8 mouse cellular contexts compared by ENCODE assay signal in the genomic region with DNA sequence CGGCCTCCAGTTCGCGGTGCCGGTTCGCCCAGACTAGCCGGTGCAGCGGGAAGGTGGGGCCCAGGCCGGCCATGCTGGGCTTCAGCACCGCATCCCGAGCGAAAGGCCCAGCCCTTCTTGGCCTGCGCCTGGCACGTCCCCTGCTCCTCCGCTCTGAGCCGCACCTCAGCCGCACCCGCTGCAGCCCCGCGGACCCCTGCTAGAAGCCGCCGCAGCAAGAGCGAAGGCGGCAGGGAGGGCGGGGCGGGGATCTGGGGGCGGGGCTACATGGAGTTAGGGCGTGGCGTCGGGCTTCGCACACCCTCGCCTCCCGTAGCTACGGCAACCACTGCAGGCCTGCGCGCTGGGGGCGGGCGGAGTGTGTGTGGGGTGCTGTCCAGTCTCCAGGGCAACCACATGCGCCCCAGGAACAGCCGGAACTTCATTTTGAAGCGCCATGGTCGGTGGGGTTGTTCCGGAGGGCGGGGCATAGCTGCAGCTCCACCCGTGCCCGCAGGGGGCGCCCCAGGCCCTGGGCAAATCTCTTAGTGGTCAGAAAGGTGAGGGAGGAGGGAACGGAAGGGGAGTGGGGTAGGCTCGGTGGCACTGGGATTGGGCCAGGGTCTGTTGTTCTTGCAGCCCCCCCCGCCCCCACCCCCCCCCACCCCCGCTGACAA. TPM values are rescaled to one million over a fixed set of nuclear protein-coding genes. Genes with fewer than 3 reads are reported as not detected.
DNase-seq lines count a peak whose midpoint lies in the region; ATAC-seq and TF ChIP-seq lines count a peak whose summit lies in the region.

TSS of gene Ankrd13d (minus strand) at position 240 of the 656 bp plus-strand sequence.

- ATAC-seq in embryonic facial prominence, embryonic 14.5 days (ENCODE audit: low read depth), result peak; percentile 94
- ATAC-seq in limb, embryonic 12.5 days (ENCODE audit: insufficient number of reproducible peaks, insufficient read depth, low FRiP score, low TSS enrichment, low read depth), result peak; percentile 91
- peak; percentile 93 for ATAC-seq in midbrain, embryonic 14.5 days (ENCODE audit: low FRiP score, low TSS enrichment)

- no peaks in the 10 kb centered on the region for H3K79me2 ChIP-seq in heart, adult 2 months (replicated peaks; ENCODE audit: control insufficient read depth, insufficient read depth, low read length)

- intact Hi-C loops in heart, adult 2 months (cut with DNase I), result loop anchor here (1.0 to 2.0 kb wide), 2 partner anchors 23 to 26 kb away; partner anchors contain the start of gene Grk2

- H3K27ac ChIP-seq in bone marrow, adult 2 months (ENCODE audit: control insufficient read depth, insufficient read depth, low read depth, low read length, poor library complexity), result peak within 1 kb of the TSS; percentile 82
- peak within 1 kb of the TSS; percentile 58 for H3K27ac ChIP-seq in embryonic facial prominence, embryonic 14.5 days (replicated peaks; ENCODE audit: low read depth, low read length)
- peak within 1 kb of the TSS; percentile 45 for H3K27ac ChIP-seq in heart, adult 2 months
- H3K27ac ChIP-seq in limb, embryonic 12.5 days, result peak within 1 kb of the TSS; percentile 8; the same call in 1 of the 2 replicates
- H3K27ac ChIP-seq in midbrain, embryonic 14.5 days (replicated peaks; ENCODE audit: low read depth, low read length), result peak within 1 kb of the TSS; percentile 68

- no peaks in the 10 kb centered on the region for H3K27me3 ChIP-seq in embryonic facial prominence, embryonic 14.5 days (replicated peaks; ENCODE audit: control insufficient read depth, insufficient read depth, low read length)
- no peaks in the 10 kb centered on the region for H3K27me3 ChIP-seq in heart, adult 2 months (ENCODE audit: control insufficient read depth, insufficient read depth, low read length)
- H3K27me3 ChIP-seq in limb, embryonic 12.5 days, result peaks cover 6% of the 10 kb centered on the region; the same call in 1 of the 2 replicates
- H3K27me3 ChIP-seq in midbrain, embryonic 14.5 days (ENCODE audit: control insufficient read depth, insufficient read depth, low read length), result no peaks in the 10 kb centered on the region

- H3K4me1 ChIP-seq in bone marrow, adult 2 months (ENCODE audit: control insufficient read depth, insufficient read depth, low read length), result peaks cover 11% of the 10 kb centered on the region
- peaks cover 10% of the 10 kb centered on the region; the same call in 1 of the 2 replicates for H3K4me1 ChIP-seq in embryonic facial prominence, embryonic 14.5 days (ENCODE audit: control insufficient read depth, insufficient read depth, low read length)
- peaks cover 2% of the 10 kb centered on the region; the same call in 1 of the 2 replicates for H3K4me1 ChIP-seq in heart, adult 2 months (ENCODE audit: control insufficient read depth, insufficient read depth, low read length)
- peaks cover 13% of the 10 kb centered on the region for H3K4me1 ChIP-seq in limb, embryonic 12.5 days (replicated peaks)
- peaks cover 8% of the 10 kb centered on the region for H3K4me1 ChIP-seq in midbrain, embryonic 14.5 days (ENCODE audit: control insufficient read depth, insufficient read depth, low read length)

- TF ChIP-seq CTCF in bone marrow, adult 2 months (IDR thresholded peaks at IDR 0.05; ENCODE audit: control insufficient read depth, insufficient read depth, low read length), result peak; percentile 80
- peak; percentile 88 for TF ChIP-seq CTCF in heart, adult 2 months (IDR thresholded peaks at IDR 0.05)

- TF ChIP-seq EP300 in heart, adult 2 months (IDR thresholded peaks at IDR 0.05; ENCODE audit: insufficient read depth, low read depth, low read length), result no peak

- peak within 1 kb of the TSS; percentile 80 for H3K4me3 ChIP-seq in bone marrow, adult 2 months (replicated peaks; ENCODE audit: control insufficient read depth, low read depth, low read length)
- H3K4me3 ChIP-seq in embryonic facial prominence, embryonic 14.5 days (ENCODE audit: low read depth, low read length), result peak within 1 kb of the TSS; percentile 63
- H3K4me3 ChIP-seq in heart, adult 2 months, result peak within 1 kb of the TSS; percentile 58
- peak within 1 kb of the TSS; percentile 60 for H3K4me3 ChIP-seq in limb, embryonic 12.5 days (replicated peaks)
- H3K4me3 ChIP-seq in midbrain, embryonic 14.5 days (replicated peaks; ENCODE audit: low read depth, low read length), result peak within 1 kb of the TSS; percentile 56

- H3K9me3 ChIP-seq in embryonic facial prominence, embryonic 14.5 days (ENCODE audit: control insufficient read depth, low read length), result 0 out of 2 replicates have a peak, but pooled peaks cover 5% of the 10 kb centered on the region
- peaks cover 8% of the 10 kb centered on the region; the same call in 1 of the 2 replicates for H3K9me3 ChIP-seq in limb, embryonic 12.5 days
- H3K9me3 ChIP-seq in midbrain, embryonic 14.5 days (ENCODE audit: control insufficient read depth, low read length), result no peaks in the 10 kb centered on the region

- DNase-seq in A20 (ENCODE audit: low read depth, low spot score), result peak; percentile 96
- DNase-seq in embryonic facial prominence, embryonic 14.5 days (ENCODE audit: low spot score), result peak; percentile 94
- DNase-seq in heart, adult 2 months, result peak; percentile 89
- DNase-seq in kidney, adult 8-10 months, result peak; percentile 81 to 85
- DNase-seq in midbrain, embryonic 14.5 days, result peak; percentile 91
- peak; percentile 90 to 94 for DNase-seq in spleen, adult 18-20 months

- peak within 1 kb of the TSS; percentile 74 for H3K9ac ChIP-seq in embryonic facial prominence, embryonic 14.5 days (ENCODE audit: low read depth, low read length)
- H3K9ac ChIP-seq in heart, adult 2 months (ENCODE audit: low read depth, low read length), result peak within 1 kb of the TSS; percentile 62
- H3K9ac ChIP-seq in limb, embryonic 12.5 days (replicated peaks), result peak within 1 kb of the TSS; percentile 71
- peak within 1 kb of the TSS; percentile 79 for H3K9ac ChIP-seq in midbrain, embryonic 14.5 days (replicated peaks; ENCODE audit: low read length)

- peak within 1 kb of the TSS; percentile 84 for H3K4me2 ChIP-seq in embryonic facial prominence, embryonic 14.5 days (ENCODE audit: low read depth, low read length)
- peak within 1 kb of the TSS; percentile 75 for H3K4me2 ChIP-seq in limb, embryonic 12.5 days
- peak within 1 kb of the TSS; percentile 70 for H3K4me2 ChIP-seq in midbrain, embryonic 14.5 days (ENCODE audit: low read length)

- TF ChIP-seq POLR2A in bone marrow, adult 2 months (IDR thresholded peaks at IDR 0.05; ENCODE audit: borderline replicate concordance, control insufficient read depth, low read depth, low read length), result peak; percentile 4; the same call in 1 of the 2 replicates
- TF ChIP-seq POLR2A in heart, adult 2 months (IDR thresholded peaks at IDR 0.05; ENCODE audit: insufficient read depth, low read depth, low read length), result no peak

- WGBS in bone marrow, adult 2 months, result under 1% methylated on average over 50 of the region's 50 CpGs
- 0% methylated on average over 19 of the region's 50 CpGs for WGBS in embryonic facial prominence, embryonic 14.5 days
- under 1% methylated on average over 48 of the region's 50 CpGs for WGBS in heart, adult 2 months
- under 1% methylated on average over 50 of the region's 50 CpGs for WGBS in limb, embryonic 12.5 days
- WGBS in midbrain, embryonic 14.5 days, result under 1% methylated on average over 49 of the region's 50 CpGs

- peaks cover 46% of the 10 kb centered on the region for H3K36me3 ChIP-seq in embryonic facial prominence, embryonic 14.5 days (ENCODE audit: control insufficient read depth, insufficient read depth, low read length)
- H3K36me3 ChIP-seq in heart, adult 2 months (ENCODE audit: control insufficient read depth, insufficient read depth, low read length), result no peaks in the 10 kb centered on the region
- H3K36me3 ChIP-seq in limb, embryonic 12.5 days, result peaks cover 44% of the 10 kb centered on the region
- peaks cover 33% of the 10 kb centered on the region for H3K36me3 ChIP-seq in midbrain, embryonic 14.5 days (ENCODE audit: control insufficient read depth, insufficient read depth, low read length)

RNA-seq across cellular contexts. Expression of gene Ankrd13d, which starts in this region (rescaled TPM):
- 8.4 and 53.2 TPM in 2 replicates for polyA plus RNA-seq in bone marrow, adult 2 months (2011; ENCODE audit: insufficient read depth, insufficient read length, low replicate concordance, missing spikeins)
- 7.6 and 9.0 TPM in 2 replicates for polyA plus RNA-seq in embryonic facial prominence, embryonic 14.5 days (2014; fragmentation: Nextera tagmentation; extraction: Ambion mirVana)
- total RNA-seq in heart, adult 2 months (2021), result under 1 TPM; 0.34 to 0.60 TPM
- polyA plus RNA-seq in heart, adult 2 months (2012; rRNA removed), result 1.4 and 1.5 TPM in 2 replicates
- polyA plus RNA-seq in limb, embryonic 12.5 days (2016; fragmentation: Nextera tagmentation; extraction: Ambion mirVana), result 12.6 and 12.9 TPM in 2 replicates
- polyA plus RNA-seq in midbrain, embryonic 14.5 days (2014; fragmentation: Nextera tagmentation; extraction: Ambion mirVana), result 34.5 and 39.3 TPM in 2 replicates

Comparison
In these comparisons a context has a peak if more than half of its experiments do, and no peak if none do; other contexts are left out.
1. Peak in every context shown above with its lines: DNase-seq, ATAC-seq, H3K4me3 ChIP-seq and H3K27ac ChIP-seq.
2. H3K27ac ChIP-seq: peak in every context shown above with its lines; median percentile 82 in bone marrow, adult 2 months; 68 in midbrain, embryonic 14.5 days; 58 in embryonic facial prominence, embryonic 14.5 days; 45 in heart, adult 2 months; 8 in limb, embryonic 12.5 days.